Mouse (Mus musculus) heart, postnatal 14 days (tissue): ENCODE data around the gene Col4a2. TPM values are rescaled to one million over a fixed set of nuclear protein-coding genes. Genes with fewer than 3 reads are reported as not detected.

Experiments used
- DNase-seq, 2 experiments: peaks; one replicate each; pipeline ENCODE4 v3.0.0; 2021 to 2022
- intact Hi-C: fragments of 180-260 bp; cut with DNase I; formaldehyde crosslinking; loops from one replicate; pipeline ENCODE4 v1.15.1; 2025
- total RNA-seq, 2 experiments: library from RNA; stranded (reverse); gene quantifications; 2 replicates each; pipeline ENCODE4 v1.2.3; 2021

Col4a2 gene
- total RNA-seq, 2 experiments from 2014 or later: 570 to 571 TPM

GRCm38 (mm10) chr8:11351355-11351754 is 38.8 kb downstream of the Col4a2 start:
- intact Hi-C loops: loop anchor here (2.0 kb wide), 1 partner anchor 41 kb away; no protein-coding TSS in a partner anchor
- DNase-seq: no peak

DNA sequence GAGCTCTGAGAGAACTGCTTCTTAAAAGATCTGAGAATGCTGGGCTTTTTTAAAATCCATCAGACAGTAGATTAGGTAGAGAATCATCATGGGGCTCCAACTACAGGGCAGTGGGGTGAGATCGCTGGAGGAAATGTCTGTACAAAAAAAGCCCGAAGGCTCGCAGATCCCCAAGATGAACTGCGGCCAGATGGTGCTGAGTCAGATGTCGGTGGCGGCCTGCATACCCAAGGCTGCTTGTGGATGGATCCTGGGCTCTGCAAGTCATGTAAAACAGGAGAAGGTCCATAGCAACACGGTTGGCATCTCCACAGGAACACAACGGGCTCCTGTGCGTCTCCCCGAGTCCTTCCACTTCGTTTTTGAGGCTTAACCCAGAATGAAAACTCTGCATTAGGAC is 39.9 kb downstream of the Col4a2 start:
- intact Hi-C loops: no loop called here
- no peak for DNase-seq

GRCm38 (mm10) chr8:11354800-11355451 is 42.3 kb downstream of the Col4a2 start:
- intact Hi-C loops: no loop called here

GRCm38 (mm10) chr8:11355900-11356299 is 43.3 kb downstream of the Col4a2 start:
- no peak for DNase-seq
- intact Hi-C loops: no loop called here

More at GRCm38 (mm10) chr8:11354800-11355451, 42.3 kb downstream of the Col4a2 start:
- no peak for DNase-seq

GRCm38 (mm10) chr8:11356776-11357175 is 44.2 kb downstream of the Col4a2 start:
- intact Hi-C loops: no loop called here
- DNase-seq: no peak

DNA sequence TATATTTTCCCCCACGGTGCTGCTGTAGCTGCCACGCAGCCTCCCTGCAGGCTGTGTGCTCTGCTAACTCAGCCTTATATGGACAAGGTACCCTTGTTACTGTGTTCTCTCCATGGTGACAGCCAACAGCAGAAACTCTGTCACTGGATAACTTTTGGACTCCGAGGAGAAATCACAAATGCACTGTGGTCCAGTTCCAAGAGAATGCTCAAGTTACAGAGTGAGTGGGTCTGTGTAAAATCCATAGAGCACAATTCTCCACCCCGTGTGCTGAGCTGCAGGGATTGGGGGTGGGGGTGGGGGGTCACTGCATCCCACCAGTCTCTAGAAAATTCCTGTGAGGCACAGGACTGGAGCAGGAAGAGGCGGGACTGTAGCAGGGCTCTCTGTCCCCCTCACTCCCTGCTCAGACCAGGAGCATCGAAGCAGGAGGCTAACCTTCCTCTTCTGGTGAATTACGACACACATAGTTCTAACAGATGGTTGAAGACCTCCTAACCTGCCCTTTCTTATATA is 45.4 kb downstream of the Col4a2 start:
- intact Hi-C loops: no loop called here
- no peak for DNase-seq

- no peak for DNase-seq
- intact Hi-C loops: no loop called here
Measured at GRCm38 (mm10) chr8:11359846-11360245, 47.2 kb downstream of the Col4a2 start.

DNA sequence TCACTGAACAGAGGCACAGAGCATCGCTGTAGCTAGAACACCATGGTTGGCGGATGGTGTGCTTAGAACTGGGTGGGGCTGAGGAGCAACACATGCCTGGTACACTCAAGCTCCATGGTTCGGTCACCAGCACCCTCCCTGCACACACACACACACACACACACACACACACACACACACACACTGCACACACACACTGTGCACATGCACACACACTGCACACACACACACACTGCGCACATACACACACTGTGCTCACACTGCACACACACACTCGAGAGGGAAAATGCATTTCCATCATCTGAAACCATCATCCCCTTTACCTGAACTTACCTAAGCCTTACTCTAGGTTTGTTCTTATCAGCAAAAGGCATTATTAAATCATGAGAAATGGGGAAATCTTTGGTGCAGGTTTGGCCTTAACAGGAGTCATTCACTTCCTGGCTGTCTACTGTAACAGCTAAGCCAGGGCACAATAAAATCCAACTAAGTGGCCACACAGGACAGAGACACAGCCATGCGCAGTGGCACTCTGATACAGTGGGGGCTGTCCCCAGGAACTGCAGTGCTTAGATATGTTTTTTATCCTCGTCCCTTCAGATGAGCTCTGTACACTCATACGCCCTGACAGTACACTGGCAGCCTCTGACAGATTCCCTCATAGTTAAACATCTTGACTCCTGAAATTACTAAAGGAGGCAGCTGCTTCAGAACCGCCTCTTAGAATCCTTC is 49.1 kb downstream of the Col4a2 start:
- intact Hi-C loops: loop anchor here (2.0 kb wide), 1 partner anchor 47 kb away; no protein-coding TSS in a partner anchor
- no peak for DNase-seq

GRCm38 (mm10) chr8:11362278-11363214 is 49.9 kb downstream of the Col4a2 start:
- intact Hi-C loops: loop anchor here (2.0 kb wide), 1 partner anchor 48 kb away; no protein-coding TSS in a partner anchor
- no peak for DNase-seq

DNA sequence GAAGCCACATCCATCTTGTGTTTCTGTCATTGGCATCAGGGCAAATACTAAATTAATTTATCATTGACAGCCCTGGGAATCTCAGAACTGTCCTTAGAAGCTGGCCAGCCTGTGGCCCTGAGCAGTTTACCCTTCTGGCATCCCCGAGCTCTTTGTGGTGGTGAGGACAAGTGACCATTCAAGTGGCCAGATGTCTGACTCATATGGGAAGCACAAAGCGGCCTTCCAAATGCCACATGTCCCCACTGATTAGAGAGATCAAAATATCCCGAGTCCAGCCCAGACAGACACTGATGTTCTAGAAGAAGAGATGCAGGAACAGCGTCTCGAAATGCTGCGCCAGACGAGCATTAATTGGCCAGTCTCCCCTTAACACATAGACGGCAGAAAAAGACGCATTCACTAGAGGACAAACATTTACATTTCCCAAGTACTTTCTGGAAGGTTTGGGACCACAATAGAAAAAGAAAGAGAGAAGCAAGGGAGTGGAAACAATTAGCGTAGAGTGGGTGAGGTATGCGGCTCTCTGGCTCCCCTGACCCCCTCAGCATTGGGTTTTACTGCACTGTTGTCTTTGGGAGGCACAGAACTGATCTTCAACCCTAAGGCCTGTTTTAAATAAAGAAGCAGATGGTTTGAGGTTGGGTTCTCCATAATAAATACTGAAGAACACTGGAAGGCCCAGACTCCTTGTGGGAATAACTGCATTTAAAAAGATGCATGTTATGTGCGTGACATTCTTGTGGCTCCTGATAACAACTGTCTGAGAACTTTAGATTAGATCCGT is 50.9 kb downstream of the Col4a2 start:
- intact Hi-C loops: loop anchor here (2.0 kb wide), 1 partner anchor 49 kb away; no protein-coding TSS in a partner anchor
- DNase-seq: no peak

GRCm38 (mm10) chr8:11366251-11366650 is 53.6 kb downstream of the Col4a2 start:
- DNase-seq: no peak
- intact Hi-C loops: no loop called here

DNA sequence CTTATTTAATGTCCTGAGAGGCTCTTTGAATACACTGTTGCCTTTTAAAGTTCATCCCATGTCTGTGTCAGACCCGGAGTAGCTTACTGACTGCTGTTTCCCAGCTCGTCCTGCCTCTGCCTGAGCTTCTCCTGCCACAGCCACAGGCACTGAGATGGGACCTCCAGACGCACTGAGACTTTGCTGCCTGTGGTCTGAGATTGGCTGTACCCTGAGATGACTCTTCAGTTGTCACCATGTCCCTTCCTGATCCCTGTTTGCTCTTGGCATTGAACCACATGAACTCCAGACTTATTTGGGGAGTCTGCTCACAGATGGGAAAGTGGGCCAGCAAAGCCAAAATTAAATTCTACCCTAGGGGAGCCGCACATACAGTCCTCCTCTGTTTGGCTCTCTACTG is 54.1 kb downstream of the Col4a2 start:
- no peak for DNase-seq
- intact Hi-C loops: no loop called here

- no peak for DNase-seq
- intact Hi-C loops: no loop called here
Measured at GRCm38 (mm10) chr8:11367670-11368069, 55.1 kb downstream of the Col4a2 start.

GRCm38 (mm10) chr8:11369526-11370203 is 57.1 kb downstream of the Col4a2 start:
- no peak for DNase-seq
- intact Hi-C loops: no loop called here

- intact Hi-C loops: no loop called here
- no peak for DNase-seq
Measured at GRCm38 (mm10) chr8:11371347-11371746, 58.7 kb downstream of the Col4a2 start.

- intact Hi-C loops: no loop called here
- DNase-seq: no peak
Measured at GRCm38 (mm10) chr8:11372080-11372479, 59.5 kb downstream of the Col4a2 start.

- intact Hi-C loops: no loop called here
- no peak for DNase-seq
Measured at GRCm38 (mm10) chr8:11373643-11374325, 61.2 kb downstream of the Col4a2 start.

DNA sequence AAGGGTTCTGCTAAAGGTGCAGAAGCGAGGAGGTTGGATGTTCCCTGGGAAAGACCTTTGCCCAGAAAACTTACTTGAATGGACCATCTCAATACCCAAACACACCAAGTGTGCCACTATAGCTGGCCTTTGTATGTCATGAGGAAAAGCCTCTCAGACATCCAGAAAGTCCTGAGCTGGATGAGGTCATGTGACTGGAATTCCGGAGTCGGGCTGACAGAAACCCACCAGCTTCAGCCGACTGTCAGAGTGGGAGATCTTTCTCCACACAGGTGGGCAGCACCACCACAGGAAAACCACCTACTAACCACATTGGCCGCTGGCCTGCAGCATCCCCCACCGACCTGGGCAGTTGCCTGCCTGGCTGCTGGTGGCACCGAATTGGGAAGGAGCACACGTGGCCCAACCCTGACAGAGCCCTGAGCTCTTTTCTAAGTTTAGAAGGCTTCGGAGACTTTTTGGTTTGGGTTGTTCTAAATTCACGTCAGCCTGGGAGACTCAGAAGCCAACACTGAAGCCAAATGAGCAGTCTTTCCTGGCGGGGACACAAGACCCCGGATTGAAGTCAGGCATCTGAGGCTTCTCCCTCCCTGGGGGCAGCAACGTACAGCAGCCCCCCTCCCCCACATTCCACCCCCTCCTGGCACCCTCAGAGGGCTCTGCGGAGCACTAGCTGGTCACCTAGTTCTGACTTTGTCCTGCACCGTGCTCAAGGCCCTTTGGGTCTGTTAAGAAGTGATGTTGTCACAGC is 61.9 kb downstream of the Col4a2 start:
- intact Hi-C loops: no loop called here
- DNase-seq: no peak
